Comparison of ENCODE assay signal across 19 mouse cellular contexts in genomic region chr3:60789441-60789840, GRCm38 (mm10).
"Had no signal": no experiment of that assay in that cellular context is flagged by ENCODE, and none has a peak within 500 bp of the region (broad histone marks: within the 10 kb centered on the region; RNA-seq: fewer than 3 reads in every experiment).

No protein-coding gene starts in this region.

- ATAC-seq: liver, embryonic 12.5 days; midbrain, embryonic 13.5 days had no signal

- H3K4me2 ChIP-seq: limb, embryonic 13.5 days; liver, embryonic 12.5 days; liver, embryonic 15.5 days; midbrain, embryonic 13.5 days; neural tube, embryonic 12.5 days; neural tube, embryonic 15.5 days had no signal

- H3K27me3 ChIP-seq: limb, embryonic 13.5 days; liver, embryonic 12.5 days; liver, embryonic 15.5 days; midbrain, embryonic 13.5 days; neural tube, embryonic 12.5 days; neural tube, embryonic 15.5 days had no signal

- H3K4me3 ChIP-seq: layer of hippocampus, adult 2 months; limb, embryonic 10.5 days; limb, embryonic 13.5 days; liver, embryonic 12.5 days; liver, embryonic 15.5 days; midbrain, embryonic 13.5 days; neural tube, embryonic 12.5 days; neural tube, embryonic 15.5 days had no signal

- H3K27ac ChIP-seq: kidney, postnatal 0 days; layer of hippocampus, adult 2 months; limb, embryonic 10.5 days; liver, embryonic 12.5 days; liver, embryonic 15.5 days; macrophage; midbrain, embryonic 13.5 days; neural tube, embryonic 12.5 days; neural tube, embryonic 15.5 days had no signal

- H3K36me3 ChIP-seq: limb, embryonic 10.5 days; limb, embryonic 13.5 days; liver, embryonic 12.5 days; liver, embryonic 15.5 days; midbrain, embryonic 13.5 days; neural tube, embryonic 12.5 days; neural tube, embryonic 15.5 days had no signal

- H3K9me3 ChIP-seq: limb, embryonic 10.5 days; limb, embryonic 13.5 days; liver, embryonic 12.5 days; liver, embryonic 15.5 days; midbrain, embryonic 13.5 days; neural tube, embryonic 12.5 days; neural tube, embryonic 15.5 days had no signal

- H3K4me1 ChIP-seq: midbrain, embryonic 13.5 days; neural tube, embryonic 12.5 days; neural tube, embryonic 15.5 days had no signal

- H3K9ac ChIP-seq: limb, embryonic 13.5 days; liver, embryonic 12.5 days; liver, embryonic 15.5 days; midbrain, embryonic 13.5 days; neural tube, embryonic 12.5 days; neural tube, embryonic 15.5 days had no signal

- DNase-seq: kidney, adult 2 months; kidney, postnatal 25 days; layer of hippocampus, adult 9-11 months; liver; lung, adult 18-20 months; right cerebral cortex, adult 18-20 months; right cerebral cortex, postnatal 25 days; thymus, adult 18-20 months; thymus, postnatal 36 days had no signal
